Mouse (Mus musculus) kidney, adult 2 months (tissue): ENCODE measurements around the gene Cel. TPM values are rescaled to one million over a fixed set of nuclear protein-coding genes. Genes with fewer than 3 reads are reported as not detected.

Source experiments
- DNase-seq: peaks from one replicate; pipeline ENCODE4 v3.0.0; 2021
- H3K27ac ChIP-seq: fragments of 200-500 bp; 2 replicates; pipeline ENCODE4 v1.5.1; 2012; ENCODE audit warnings: low read depth, low read length, control low read depth, inconsistent platforms; ENCODE audit not compliant: insufficient read depth
- H3K27me3 ChIP-seq: fragments of 200-500 bp; replicated peaks from 2 replicates; pipeline ENCODE4 v1.6.1; 2012; ENCODE audit warnings: mild to moderate bottlenecking, moderate library complexity, low read length, inconsistent platforms; ENCODE audit not compliant: control insufficient read depth, insufficient read depth
- H3K36me3 ChIP-seq: fragments of 200-500 bp; 2 replicates; pipeline ENCODE4 v1.6.1; 2012; ENCODE audit warnings: mild to moderate bottlenecking, moderate library complexity, low read length, inconsistent platforms; ENCODE audit not compliant: control insufficient read depth, insufficient read depth
- H3K4me1 ChIP-seq: fragments of 200-500 bp; 2 replicates; pipeline ENCODE4 v1.6.1; 2011; ENCODE audit warnings: low read length; ENCODE audit not compliant: control insufficient read depth, insufficient read depth
- H3K4me3 ChIP-seq: fragments of 200-500 bp; 2 replicates; pipeline ENCODE4 v1.5.1; 2011; ENCODE audit warnings: mild to moderate bottlenecking, low read depth, low read length, control low read depth; ENCODE audit not compliant: insufficient read depth
- CTCF ChIP-seq: fragments of 200-500 bp; conservative IDR thresholded peaks from 2 replicates; pipeline ENCODE4 v1.5.1; 2011; ENCODE audit warnings: low read depth, mild to moderate bottlenecking, control low read depth, low read length, moderate library complexity, mixed read lengths; ENCODE audit not compliant: insufficient read depth, insufficient read length
- POLR2A ChIP-seq: fragments of 200-500 bp; IDR thresholded peaks from one replicate; pipeline ENCODE4 v1.6.1; 2011; ENCODE audit warnings: low read depth, low read length, control low read depth
- WGBS: fragments of 180-500 bp; shearing (Covaris S2); methylation state at CpG from one replicate; pipeline ENCODE4 v1.1.7; 2018; 5-methylcytosine and 5-hydroxymethylcytosine counted together
- polyA plus RNA-seq: library from polyadenylated mRNA; depleted of rRNA; stranded (reverse); fragments of >200 nt; gene quantifications from 2 replicates; pipeline ENCODE4 v1.2.3, GENCODE M21; 2012

The Cel gene
- polyA plus RNA-seq, 1 experiment, result not detected

DNA sequence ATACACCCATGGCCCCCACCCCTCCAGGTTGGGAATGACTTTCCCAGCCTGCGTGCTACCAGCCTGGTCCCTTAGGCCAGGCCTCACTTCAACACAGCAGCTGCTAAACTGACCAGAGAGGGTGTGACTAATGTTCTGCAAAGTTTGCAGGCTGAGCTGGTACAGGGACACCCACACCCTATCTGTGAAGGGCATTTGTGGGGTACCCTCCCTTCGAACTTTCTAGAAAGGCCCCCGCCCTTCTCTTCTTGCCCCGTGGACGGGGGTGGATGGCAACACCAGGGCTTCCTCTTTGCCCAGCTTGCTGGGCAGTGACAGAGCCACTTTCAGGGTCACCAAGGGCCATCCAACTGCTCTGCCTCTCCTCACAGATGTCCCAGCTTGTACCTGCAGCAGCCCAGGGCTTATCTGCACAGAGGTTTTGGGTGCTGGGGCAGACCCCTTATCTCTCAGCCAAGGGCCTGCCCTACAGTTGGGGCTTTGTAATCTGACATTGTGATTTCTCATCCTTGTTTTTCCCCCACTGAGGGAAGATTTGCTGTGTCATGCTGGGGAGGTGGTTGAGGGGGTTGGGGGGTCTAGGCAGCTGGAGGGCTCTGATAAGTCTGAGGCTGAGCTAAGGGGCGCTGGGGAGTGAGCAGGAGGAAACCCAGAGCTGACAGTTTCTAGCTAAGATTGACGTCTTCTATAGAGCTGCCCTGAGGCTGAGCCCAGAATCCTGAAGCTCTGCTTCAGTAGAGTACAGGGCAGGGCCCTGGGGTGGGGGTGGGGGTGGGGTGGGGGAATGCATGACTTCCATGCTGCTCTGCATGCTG, 34.7 kb upstream of the Cel start:
- H3K4me1 ChIP-seq, result no peaks in the 10 kb centered on the region
- no peaks in the 10 kb centered on the region for H3K36me3 ChIP-seq
- no peaks in the 10 kb centered on the region for H3K27me3 ChIP-seq
- no peak overlapping the region for H3K27ac ChIP-seq
- 81% methylated on average over 7 of the region's 7 CpGs for WGBS
- H3K4me3 ChIP-seq, result no peak overlapping the region
- TF ChIP-seq POLR2A (no peak), CTCF (no peak)
- DNase-seq, result no peak

DNA sequence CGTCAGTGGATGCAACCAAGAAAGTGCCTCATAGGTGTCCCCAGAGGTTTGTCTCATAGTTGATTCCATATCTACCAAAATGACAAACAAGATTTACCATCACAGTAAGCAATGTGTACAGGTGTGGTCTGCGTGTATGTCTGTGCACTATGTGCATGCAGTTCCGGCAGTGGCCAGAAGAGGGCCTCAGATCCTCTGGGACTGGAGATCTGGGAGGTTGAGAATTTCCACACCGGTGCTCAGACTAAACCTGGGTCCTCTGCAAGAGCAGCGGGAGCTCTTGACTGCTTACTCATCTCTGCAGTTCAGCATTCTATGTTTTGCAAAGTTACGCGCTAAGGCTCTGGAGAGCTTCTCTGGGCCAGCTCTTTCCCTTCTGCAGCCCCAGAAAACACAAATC, 33.8 kb upstream of the Cel start:
- Histone ChIP-seq H3K27me3 (no peaks in the 10 kb centered on the region), H3K36me3 (no peaks in the 10 kb centered on the region), H3K27ac (no peak overlapping the region), H3K4me3 (no peak overlapping the region), H3K4me1 (no peaks in the 10 kb centered on the region)
- 95% methylated on average over 7 of the region's 7 CpGs for WGBS
- DNase-seq, result no peak
- 0 out of 2 replicates have a peak, but pooled peaks have one; percentile 20 for TF ChIP-seq CTCF
- TF ChIP-seq POLR2A, result no peak

DNA sequence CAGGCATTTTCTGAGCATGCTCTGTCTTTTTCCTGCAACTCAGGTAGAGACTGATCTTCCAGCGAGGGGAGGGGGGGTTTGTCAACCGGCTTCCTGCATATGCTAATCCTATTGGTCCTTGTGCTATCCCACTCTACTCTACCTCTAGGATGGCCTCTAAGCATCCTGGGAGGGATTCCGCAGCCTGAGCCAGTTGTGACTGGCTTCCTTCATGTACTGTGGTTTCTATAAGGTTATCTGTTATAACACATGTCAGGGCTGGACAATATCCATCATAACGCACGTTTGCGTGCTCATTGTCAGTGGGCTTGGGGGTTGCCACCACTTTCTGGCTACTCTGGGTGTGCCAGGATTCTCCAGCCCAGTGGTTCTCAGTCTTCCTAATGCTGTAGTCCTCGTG, 32.8 kb upstream of the Cel start:
- no peaks in the 10 kb centered on the region for H3K4me1 ChIP-seq
- TF ChIP-seq CTCF, result no peak
- no peak for TF ChIP-seq POLR2A
- 85% methylated on average over 7 of the region's 7 CpGs for WGBS
- no peak overlapping the region for H3K27ac ChIP-seq
- no peaks in the 10 kb centered on the region for H3K36me3 ChIP-seq
- H3K27me3 ChIP-seq, result no peaks in the 10 kb centered on the region
- H3K4me3 ChIP-seq, result no peak overlapping the region
- no peak for DNase-seq

DNA sequence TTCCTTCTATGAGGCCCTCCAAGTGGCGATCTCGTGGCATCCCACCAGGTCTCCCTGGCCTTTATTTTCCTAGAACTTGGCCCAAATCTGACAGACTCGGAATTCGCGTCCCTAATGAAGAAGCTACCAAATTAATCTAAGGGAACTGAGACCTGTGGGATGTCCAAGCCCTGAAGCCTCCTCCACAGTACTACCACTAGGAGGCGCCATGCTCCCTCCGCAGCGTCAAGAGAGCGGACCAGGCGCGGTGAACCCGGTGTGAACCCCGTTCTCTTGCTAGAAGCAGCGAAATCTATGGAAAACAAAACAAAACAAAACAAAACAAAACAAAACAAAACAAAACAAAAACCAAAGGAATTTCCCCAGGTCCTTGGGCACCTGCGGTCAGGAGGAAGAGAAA, 29.6 kb upstream of the Cel start:
- H3K27ac ChIP-seq, result no peak overlapping the region
- no peaks in the 10 kb centered on the region for H3K36me3 ChIP-seq
- H3K27me3 ChIP-seq, result no peaks in the 10 kb centered on the region
- WGBS, result 8% methylated on average over 15 of the region's 15 CpGs
- peak; percentile 90 for TF ChIP-seq CTCF
- TF ChIP-seq POLR2A, result no peak
- H3K4me3 ChIP-seq, result no peak overlapping the region
- DNase-seq, result peak; percentile 73
- no peaks in the 10 kb centered on the region for H3K4me1 ChIP-seq

DNA sequence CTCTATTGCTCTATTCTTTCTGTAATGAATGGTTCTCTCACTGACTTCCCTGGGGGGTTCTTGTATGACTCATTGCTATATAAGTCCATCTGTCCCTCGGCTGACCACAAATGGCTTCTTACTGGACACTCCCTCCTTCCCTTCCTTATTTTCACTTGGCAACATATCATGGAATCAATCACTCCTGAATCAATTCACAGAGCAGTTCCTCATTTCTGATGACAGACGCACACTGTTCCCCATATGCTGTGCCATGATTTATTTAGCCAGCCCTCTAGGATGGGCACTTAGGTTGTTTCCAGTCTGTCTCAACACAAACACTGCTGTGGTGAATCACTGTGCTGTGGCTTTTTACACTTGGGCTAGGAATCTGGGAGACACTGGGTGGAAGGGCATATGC, 28.3 kb upstream of the Cel start:
- no peak overlapping the region for H3K4me3 ChIP-seq
- 53% methylated on average over 2 of the region's 2 CpGs for WGBS
- H3K36me3 ChIP-seq, result no peaks in the 10 kb centered on the region
- H3K27ac ChIP-seq, result no peak overlapping the region
- no peaks in the 10 kb centered on the region for H3K4me1 ChIP-seq
- DNase-seq, result no peak
- no peaks in the 10 kb centered on the region for H3K27me3 ChIP-seq
- no peak for TF ChIP-seq POLR2A
- TF ChIP-seq CTCF, result no peak

DNA sequence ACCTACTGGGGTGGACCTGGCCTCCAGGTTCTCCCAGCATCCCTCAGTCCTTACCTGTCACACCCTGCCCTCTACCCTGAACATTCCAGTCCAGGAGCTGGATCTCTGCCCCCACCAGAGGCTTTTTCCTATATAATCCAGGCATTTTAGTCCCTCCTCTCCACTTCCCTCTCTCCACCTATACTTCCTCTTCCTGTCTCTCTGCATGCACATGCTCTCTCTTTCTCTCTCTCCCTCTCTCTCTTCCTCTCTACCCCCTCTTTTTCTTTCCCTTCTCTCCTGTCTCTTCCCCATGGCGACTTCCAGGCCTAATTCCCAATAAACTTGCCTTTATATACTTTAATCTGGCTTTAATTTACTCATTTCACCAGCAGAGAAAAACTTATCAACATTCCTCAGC, 25.4 kb upstream of the Cel start:
- TF ChIP-seq CTCF, result no peak
- no peak for TF ChIP-seq POLR2A
- DNase-seq, result no peak
- Histone ChIP-seq H3K36me3 (no peaks in the 10 kb centered on the region), H3K4me1 (no peaks in the 10 kb centered on the region), H3K4me3 (no peak overlapping the region), H3K27me3 (no peaks in the 10 kb centered on the region), H3K27ac (no peak overlapping the region)
- WGBS, result 43% methylated on average over 1 of the region's 1 CpGs

DNA sequence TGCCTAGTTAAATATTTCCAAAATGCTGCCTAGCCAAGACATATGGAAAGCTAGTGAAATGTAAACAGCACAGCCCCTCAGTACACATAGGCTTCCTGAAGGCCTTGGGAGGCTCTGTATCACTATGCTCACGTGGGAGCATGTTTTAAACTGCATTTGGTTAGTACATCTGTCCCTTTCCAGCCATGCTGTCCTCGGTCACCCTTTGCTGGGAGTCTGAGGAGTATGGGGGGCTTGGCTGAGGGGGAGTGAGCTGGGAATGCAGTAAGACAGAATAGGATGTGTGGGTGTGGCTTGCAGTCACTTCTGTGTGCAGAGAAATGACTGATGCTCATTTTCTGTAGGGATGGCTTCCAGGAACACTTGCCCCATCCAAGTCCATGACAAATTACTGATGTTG, 22.5 kb upstream of the Cel start:
- Histone ChIP-seq H3K4me1 (no peaks in the 10 kb centered on the region), H3K27ac (no peak overlapping the region), H3K4me3 (no peak overlapping the region), H3K36me3 (no peaks in the 10 kb centered on the region), H3K27me3 (no peaks in the 10 kb centered on the region)
- DNase-seq, result no peak
- no peak for TF ChIP-seq POLR2A
- TF ChIP-seq CTCF, result no peak
- WGBS, result 42% methylated on average over 2 of the region's 2 CpGs
